Mouse (Mus musculus) brain, embryonic 18.5 days (tissue): ENCODE data around the gene Pdzrn4.
A peak's percentile ranks its signal among the peaks of the same experiment; 100 is the strongest.

Experiments used
- DNase-seq: peaks from one replicate; pipeline ENCODE4 v3.0.0-alpha.2; 2012; ENCODE audit warnings: low read depth, low spot score

Pdzrn4 gene

GRCm38 (mm10) chr15:92587431-92587830 is 190.8 kb downstream of the Pdzrn4 start:
- no peak for DNase-seq

DNA sequence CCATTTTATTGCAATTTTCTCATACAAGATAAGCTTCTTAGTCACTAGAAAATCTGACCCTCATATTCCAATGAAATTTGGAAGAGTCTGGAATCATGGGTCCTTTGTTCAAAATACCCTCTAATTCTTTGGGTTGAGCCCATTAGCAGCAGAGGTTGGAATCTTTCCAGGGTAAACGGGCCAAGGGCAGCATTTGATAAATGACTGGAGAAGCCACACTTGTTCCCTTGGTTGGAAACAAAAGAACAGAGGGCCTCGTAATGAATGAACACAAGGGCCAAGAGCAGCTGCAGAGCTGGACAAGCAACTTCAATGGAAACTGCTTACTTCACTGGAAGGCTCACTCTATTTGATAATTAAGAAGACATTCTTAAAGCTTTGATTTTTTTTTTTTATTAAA is 198.0 kb downstream of the Pdzrn4 start:
- no peak for DNase-seq

DNA sequence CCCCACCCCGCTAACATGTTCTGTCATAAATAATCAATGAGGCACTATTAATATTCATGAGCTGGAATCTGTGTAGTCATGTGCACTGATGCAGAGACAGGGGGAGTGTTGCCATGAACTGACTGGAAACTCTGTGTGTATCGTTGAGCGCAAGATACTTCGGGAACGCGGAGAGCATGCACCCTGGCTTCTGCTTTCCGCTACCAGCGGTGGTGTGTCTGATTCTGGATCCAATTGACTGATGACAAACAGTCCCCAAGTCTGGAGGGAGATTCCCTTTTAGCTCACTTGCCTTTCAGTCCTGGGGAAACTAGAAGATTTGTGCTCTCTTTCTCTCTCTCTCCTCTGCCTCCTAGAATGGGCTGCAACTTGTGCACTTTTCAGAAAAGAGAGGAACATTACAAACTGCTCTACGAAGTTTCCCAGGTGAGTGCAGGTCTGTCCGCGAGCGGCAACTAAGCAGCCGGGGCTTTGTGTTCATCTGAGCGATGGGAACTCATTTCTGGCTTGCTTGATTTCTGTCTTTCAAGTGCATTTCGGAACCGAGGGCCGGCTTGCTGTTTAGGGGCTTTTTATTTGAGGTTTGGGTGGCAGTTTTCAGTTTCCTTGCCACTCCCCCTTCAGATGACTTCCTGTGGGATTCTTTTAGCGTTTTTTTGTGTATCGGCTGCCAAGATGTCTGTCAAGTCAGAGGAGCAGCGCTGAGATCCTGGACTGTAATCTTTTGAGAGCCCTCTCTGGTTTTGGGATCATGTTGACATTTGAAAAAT is 200.5 kb downstream of the Pdzrn4 start:
- peak; percentile 49 for DNase-seq

DNA sequence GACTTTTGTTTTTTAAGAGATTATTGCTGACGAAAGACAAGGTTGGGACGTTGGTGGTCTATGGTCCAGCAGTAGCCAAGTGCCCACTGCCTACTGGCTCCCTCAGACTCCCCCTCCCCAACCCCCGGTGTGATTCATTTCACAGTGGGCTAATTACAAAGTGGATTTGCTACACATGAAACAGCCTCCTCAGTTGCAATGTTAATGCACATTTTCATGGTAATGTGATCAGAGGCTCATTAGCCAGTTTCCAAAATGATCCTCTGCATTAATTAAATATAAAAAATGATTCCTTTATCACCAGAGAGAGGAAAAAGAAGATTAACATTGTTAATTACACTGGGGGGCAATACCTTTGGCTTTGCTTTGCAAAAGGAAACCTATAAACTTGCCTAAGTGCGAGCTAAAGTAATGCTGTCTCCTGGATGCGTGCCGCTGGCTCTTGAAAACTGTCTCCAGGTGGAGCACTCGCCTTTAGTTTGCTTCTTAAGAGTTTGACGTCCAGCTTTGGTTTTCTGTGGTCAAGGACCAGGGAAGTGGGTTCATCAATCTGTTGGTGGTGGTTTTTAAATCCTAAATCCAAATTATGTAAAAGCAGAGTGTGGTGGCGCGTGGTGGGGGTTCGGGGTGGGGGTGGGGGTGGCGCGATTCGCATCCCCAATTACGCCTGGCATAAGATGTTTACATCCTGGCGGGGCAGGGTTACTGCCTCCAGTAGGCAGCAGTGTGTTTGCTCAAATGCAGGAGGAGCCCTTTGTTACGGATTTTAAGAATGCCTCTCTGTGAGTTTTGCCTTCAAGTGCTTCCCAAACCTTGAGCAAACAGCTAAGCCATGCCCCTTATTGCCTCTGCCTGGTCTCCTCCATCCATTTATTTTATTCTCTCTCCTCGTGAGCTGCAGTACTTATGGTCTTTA is 202.0 kb downstream of the Pdzrn4 start:
- DNase-seq = no peak

DNA sequence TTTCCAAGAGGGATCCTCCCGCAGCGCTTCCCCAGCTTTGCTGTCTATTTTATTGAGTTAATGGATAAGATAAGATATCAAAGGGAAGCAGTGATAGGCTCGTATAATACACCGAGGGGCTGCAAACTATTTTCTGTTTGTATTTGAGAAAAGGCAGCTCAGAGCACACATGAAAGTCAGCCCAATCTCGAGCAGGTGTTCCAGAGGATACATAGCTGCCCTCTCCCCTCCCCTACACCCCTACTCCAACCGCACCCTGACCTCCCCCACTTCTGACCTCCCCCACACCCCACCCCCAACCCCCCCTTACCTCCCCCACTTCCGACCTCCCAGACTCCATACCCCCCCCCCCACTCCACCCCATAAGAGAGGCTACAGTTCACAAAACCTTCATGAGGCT is 202.7 kb downstream of the Pdzrn4 start:
- DNase-seq = no peak

DNA sequence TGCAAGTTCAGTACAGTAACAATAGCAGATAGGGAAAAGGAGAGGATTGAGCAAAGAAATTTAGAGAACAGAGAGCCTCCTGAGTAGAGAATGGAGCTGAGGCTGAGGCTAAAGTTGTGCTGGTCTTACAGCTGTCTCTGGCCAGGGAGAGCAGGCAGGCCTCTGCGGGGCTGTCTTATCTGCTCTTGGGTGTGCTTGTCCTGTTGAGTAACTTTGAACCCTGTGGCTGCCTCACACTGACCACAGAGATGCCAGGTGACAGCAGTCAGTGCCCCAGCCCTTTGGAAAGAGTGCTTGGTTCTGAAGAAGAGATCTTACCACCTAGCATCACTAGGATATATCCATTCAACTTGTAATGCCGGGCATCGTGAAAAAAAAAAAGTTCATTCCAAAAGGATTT is 214.2 kb downstream of the Pdzrn4 start:
- DNase-seq = no peak

- DNase-seq = no peak
These were observed 215.7 kb downstream of the Pdzrn4 start for GRCm38 (mm10) chr15:92612386-92612785.

DNA sequence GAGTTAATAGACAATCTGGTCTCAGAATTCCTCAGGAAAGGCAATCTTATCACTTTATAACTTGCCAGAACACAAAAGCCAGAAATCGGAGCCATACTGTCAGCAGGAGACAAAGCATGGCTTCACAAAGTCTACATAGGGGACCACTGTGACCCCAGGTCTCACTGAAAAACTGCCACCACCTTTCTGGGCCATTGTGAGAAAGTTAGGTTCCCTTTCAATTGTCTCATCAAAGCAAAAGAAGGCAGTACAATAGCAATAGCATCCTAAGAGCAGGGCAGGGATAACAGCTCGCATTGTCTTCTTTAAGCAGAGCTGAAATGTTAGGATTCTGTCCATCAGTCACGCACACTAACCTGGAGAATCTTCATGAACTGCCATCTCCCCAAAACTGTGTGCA is 216.5 kb downstream of the Pdzrn4 start:
- DNase-seq = no peak

GRCm38 (mm10) chr15:92621731-92622234 is 225.1 kb downstream of the Pdzrn4 start:
- DNase-seq = peak; percentile 66

GRCm38 (mm10) chr15:92622323-92622722 is 225.6 kb downstream of the Pdzrn4 start:
- no peak for DNase-seq

DNA sequence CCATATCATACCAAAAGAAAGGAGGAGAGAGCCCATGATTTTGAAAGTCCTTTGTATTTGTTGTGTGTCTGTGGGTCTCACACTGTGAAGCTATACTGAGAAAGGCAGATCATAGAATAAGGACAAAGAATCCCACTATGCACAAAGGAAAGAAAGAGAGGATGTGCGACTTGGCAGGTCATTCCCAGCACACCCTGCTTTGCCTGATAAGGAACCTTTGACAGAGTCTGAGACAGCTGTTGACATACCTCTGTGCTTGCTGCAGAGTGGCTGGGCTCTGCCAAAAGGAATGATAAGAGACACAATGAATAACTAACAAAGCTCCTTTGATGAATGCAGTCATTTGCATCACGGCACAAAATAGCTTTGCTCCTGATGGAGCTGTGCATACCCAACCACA is 232.5 kb downstream of the Pdzrn4 start:
- DNase-seq = no peak

DNA sequence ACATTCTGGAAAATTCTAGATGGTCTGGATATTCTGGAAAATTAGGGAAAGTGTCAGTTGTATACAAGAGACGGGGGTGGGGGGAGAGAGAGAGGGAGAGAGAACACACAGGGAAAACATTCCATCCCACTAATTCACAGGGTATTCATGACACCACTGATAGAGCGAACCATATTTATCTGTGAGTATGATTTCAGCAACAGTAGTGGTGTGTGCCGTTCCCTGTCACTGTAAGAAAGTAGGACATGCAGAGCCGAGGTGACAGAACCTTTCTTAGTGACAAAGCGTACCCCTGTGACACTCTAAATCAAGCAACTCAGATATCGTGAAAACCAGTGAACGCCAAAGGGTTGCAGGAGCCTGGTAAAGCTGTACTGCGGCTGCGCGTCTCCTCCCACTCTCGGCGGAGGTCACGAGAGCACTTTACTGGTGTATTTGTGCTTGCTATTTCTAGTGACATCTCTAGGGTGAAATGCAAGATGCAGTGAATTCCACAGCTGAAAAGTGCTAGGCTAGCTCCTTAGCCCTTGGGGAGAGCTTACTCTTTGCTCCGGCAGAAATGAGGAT is 237.4 kb downstream of the Pdzrn4 start:
- DNase-seq = no peak

DNA sequence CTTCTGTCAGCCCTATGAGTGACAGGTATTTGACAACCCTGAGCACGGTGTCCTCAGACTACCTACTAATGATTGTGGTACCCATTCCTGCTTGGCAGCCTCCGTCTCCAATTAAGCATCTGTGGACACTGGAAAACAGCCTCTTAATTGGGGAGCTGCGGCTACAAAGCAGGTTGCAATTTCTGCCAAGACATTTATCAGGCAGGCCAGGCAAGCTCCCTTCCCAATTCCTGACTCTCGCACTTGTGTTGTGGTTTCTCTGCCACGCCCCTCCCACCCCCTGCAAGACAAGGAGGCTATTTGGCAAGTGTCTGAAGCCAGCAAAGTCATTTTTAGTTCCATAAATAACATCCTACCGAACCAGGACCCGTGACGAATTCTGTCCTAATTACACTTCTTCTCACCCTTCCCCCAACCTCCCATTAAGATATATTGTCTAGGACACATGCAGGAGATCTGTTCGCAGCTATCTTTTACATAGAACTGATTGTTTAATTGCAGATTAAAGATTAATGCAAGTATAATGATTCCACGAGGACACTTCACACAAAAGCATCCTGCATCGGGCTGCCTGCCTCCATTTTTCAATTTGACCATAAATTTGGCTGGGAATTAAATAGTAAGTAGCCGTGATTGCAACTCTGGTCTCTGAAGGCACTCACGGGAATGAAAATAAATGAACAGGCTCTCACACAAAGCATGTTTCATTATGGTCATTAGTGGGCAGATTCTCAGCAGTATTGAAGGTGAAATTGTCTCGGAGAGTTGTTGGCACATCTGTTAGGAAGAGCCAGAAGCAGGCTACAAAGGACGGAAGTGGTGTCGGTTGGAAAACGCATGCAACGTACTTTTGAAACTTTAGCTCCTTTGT is 243.8 kb downstream of the Pdzrn4 start:
- DNase-seq = no peak

DNA sequence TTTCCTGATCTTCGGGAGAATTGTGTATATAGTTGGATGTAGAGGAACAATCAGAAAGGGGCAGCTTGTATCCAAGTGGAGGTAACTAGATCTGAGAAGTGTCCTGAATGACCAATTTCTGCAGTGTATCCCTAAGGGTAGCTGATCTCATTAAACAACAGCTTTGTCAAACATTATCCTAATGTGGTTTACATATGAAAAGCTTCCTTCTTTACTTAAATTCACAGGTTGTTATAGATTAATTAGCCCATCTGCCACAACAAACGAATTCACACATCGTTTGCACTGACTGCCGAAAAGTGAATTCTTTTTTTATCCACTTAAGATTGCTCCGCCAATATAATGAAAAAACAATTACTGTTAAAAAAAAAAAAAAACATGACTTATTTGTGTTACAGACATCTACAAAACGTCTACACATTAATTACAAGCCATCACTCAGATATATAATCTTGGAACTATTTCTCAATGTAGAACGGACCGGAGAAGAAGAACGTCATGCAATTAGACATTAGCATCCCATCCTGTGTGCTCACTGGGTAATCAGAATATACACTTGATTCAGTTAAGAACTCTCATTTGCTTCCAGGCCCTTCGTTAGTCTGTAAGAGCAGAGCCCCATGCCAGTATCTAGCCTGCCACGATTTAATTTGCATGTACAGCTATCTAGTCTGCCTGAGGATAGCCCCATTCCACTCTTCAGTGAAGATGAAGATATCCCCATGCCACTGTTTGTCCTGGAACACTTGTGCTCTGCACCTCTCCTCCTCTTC is 274.8 kb downstream of the Pdzrn4 start:
- no peak for DNase-seq

GRCm38 (mm10) chr15:92676096-92676495 is 279.4 kb downstream of the Pdzrn4 start:
- no peak for DNase-seq

DNA sequence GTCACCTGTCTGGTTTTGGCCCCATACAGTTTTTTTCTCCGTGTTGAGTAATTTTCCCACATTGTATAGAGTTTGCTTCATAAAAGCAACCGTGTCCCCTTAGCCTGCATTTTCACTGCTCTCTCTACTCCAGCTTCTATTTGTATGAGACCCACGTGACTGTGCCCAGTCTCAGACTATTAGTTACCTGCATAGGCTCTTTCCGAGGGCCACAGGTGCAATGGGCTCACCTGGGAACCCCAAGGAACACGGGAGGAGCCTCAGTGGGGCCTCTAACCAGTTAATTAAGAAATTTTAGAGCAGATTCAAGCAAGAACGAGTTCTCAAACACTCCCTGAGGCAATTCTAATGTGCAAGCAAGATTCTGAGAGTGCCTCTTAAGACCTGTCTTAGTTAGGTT is 281.7 kb downstream of the Pdzrn4 start:
- DNase-seq = no peak

- no peak for DNase-seq
These were observed 282.9 kb downstream of the Pdzrn4 start for GRCm38 (mm10) chr15:92679541-92679940.

GRCm38 (mm10) chr15:92696276-92696956 is 299.7 kb downstream of the Pdzrn4 start:
- no peak for DNase-seq

DNA sequence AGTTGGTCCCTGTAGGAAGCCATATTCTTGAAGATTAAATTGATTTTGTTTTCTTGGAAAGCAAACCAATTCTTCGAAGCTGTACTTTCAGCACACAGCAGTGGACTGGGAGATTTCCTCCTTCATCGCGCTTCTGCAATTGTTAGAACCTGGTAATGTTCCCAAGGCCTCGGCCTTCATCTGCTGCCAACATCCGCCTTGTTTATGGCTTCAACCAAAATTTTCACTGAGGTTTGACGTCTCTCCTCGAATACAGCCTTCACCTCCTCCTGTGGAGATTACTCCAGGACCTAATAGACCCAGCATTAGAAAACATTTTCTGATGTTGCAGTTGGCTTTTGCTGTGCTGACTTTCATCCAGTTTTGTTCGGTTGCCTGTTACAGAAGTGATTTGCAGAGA is 307.5 kb downstream of the Pdzrn4 start:
- no peak for DNase-seq

DNA sequence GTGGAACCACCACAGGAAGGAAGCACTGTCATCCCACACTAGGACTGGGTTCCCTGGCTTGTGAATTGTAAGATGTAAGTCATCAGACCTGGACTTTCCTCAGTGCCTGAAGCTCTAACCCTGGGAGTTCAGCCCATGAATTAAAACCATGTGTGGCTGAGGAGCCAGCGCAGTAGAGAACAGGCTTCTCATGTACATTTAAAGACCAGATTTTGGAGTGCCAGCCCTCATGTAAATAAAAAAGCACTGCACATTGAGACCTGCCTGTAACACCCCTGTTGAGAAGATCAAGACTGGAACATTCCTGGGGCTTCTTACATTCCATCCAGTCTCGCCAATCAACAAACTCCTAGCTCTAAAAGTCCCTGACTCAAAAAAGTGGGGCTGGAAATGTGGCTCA is 342.0 kb downstream of the Pdzrn4 start:
- no peak for DNase-seq
